Mouse (Mus musculus): Measurements from ENCODE around the gene Dnajb11.

DNA sequence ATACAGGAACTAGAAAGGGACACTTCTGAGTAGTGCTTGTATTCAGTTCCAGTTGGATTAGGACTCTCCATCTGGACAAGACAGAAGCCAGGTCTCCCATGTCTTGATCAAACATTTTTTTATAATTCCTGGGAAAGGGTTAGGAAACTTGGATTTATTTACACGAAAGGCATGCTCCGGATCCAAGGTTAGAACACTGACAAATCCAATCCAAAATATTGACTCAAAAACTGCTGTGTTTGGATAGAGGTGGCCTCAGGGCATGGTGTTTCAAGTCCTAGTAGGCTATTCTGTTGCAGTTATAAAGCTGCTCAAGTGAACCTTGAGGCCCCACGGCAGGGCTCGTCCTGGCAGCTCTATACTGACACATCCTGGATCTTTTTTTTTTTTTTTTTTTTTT lies 64.8 kb downstream of the Dnajb11 start:
- TF ChIP-seq CTCF (IDR thresholded peaks at IDR 0.05; ENCODE audit: extremely low read depth, insufficient read depth, low read length), result no peak
- no peak for TF ChIP-seq POLR2A (IDR thresholded peaks at IDR 0.05; ENCODE audit: extremely low read depth, insufficient read depth, low read length)
